Mouse (Mus musculus) frontal cortex, postnatal 14 days (tissue): ENCODE data around the gene Pkp2.

ENCODE experiments used
- DNase-seq, 2 experiments: peaks; one replicate each; pipeline ENCODE4 v3.0.0; 2022; ENCODE audit warnings: low spot score in 2 of 2

Pkp2 gene

GRCm38 (mm10) chr16:16261481-16261880 lies 48.4 kb downstream of the Pkp2 start:
- DNase-seq, result no peak

DNA sequence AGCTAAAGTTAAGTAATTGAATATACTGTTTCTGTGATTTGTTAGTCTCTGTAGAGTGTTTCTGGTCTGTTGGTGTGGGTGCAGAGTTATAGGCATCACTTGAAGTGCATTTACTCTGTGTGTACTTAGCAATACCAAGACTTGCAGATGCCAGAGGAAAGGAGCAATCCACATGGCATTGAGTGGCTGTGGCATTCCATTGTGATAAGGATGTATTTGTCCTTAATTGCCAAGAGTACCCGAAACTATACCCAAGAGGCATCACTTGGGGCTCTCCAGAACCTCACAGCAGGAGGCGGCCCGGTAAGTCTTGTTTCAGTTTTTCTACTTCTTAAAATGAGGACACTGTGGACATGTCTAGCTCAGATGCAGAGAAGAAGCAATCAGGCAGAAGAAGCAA lies 49.3 kb downstream of the Pkp2 start:
- DNase-seq, result no peak

- no peak for DNase-seq
Measured at GRCm38 (mm10) chr16:16272978-16273377, 59.9 kb downstream of the Pkp2 start.

GRCm38 (mm10) chr16:16273752-16274151 lies 60.6 kb downstream of the Pkp2 start:
- no peak for DNase-seq

DNA sequence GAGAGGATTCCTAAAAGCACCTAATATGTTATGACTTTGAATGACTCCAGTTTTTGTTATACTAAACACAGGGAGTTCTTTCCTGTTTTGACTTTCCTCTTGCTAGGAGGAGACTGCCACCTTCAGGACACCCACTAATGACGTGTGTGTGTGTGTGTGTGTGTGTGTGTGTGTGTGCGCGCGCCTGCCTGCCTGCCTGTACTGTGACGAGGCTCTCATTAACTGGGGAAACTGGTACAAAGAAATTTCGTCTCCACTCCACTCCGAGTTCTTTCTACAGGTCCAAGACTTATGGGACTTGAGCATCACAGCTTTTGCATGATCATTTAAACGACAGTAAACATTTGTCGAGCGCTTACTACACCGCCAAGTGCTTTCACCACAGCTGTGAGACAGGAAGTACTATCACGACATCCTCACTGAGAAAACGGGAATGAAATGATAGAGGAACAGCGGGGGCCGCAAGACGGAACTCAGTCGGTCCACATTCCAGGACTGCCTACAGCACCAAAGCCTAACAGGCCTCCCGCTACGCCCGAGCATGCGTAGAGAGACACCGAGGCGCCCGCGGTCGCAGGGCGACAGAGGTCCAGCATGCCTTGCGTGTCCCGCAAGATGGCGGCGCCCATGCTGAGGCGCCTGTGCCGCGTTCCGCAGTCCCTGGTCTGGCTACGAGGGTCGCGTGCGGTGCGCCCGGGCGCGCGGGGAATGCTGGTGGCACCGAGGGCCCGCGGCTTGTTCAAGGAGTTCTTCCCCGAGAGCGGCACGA lies 89.4 kb downstream of the Pkp2 start, which contains the start of gene Yars2:
TSS of gene Yars2 (plus strand) at position 597 of the 769 bp plus-strand sequence.
- peak; percentile 89 to 90 for DNase-seq

DNA sequence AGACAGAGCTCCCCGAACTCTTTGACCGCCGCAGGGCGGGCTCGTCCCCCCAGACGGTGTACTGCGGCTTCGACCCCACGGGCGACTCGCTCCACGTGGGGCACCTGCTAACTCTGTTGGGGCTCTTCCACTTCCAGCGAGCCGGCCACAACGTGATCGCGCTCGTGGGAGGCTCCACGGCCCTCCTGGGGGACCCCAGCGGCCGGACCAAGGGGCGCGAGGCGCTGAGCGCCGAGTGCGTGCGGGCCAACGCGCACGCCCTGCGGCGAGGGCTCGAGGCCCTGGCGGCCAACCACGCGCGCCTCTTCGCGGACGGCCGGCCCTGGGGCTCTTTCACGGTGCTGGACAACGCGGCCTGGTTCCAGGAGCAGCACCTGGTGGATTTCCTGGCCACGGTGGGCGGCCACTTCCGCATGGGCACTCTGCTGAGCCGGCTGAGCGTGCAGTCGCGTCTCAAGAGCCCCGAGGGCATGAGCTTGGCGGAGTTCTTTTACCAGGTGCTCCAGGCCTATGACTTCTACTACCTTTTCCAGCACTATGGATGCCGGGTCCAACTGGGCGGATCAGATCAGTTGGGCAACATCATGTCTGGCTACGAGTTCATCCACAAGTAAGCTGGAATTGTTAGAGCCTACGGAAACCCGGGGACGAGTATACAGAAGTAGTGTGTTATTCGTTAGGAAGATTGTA lies 90.2 kb downstream of the Pkp2 start:
- DNase-seq, result peak; percentile 21 to 22

DNA sequence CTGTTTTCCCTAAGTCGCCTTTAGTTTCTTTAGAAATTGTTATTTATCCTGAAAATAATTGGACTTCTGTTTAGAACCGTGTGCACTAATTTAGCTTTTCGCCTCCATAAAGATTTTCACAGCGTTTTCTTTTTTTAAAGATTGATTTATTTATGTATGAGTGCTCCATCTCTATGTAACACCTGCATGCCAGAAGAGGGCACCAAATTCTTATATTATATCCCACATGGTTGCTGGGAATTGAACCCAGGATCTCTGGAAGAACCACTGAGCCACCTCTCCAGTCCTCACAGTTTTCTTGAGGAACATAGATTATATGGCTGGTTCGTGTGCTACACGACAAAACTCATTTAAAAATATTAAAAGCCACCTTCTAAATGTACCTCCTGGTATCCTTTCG lies 90.8 kb downstream of the Pkp2 start:
- no peak for DNase-seq

GRCm38 (mm10) chr16:16311319-16311718 lies 98.2 kb downstream of the Pkp2 start:
- no peak for DNase-seq
